Mouse (Mus musculus): ENCODE data around the gene Adgrv1. TPM values are rescaled to one million over a fixed set of nuclear protein-coding genes. Genes with fewer than 3 reads are reported as not detected.

Gene Adgrv1
- polyA plus RNA-seq, 1 experiment from 2014 or later: 5.6 TPM

DNA sequence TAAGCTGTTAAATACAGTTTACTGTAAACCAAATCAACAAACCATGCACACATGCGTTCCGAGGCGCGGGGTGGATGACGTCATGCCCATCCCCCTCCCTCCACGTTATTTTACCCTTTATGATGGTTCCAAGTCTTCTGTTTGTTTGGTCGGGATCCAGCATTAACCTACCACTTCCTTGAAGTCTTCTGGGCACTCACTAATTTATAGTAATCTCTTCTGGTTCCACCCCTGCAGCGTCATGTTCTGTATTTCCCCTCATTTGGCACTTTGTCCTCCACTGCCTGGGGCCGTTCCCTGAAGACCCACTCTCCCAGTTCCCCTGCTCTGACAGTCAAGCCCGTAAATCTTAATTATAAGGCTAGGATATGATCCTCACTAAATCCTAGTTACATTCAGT is 497.0 kb downstream of the Adgrv1 start:
- no peak for ATAC-seq
- H3K27me3 ChIP-seq (replicated peaks; ENCODE audit: control insufficient read depth, insufficient read depth, low read length): no peaks in the 10 kb centered on the region
- 79% methylated on average over 10 of the region's 10 CpGs for WGBS
- no peak overlapping the region for H3K4me2 ChIP-seq (ENCODE audit: low read length)
- no peaks in the 10 kb centered on the region for H3K4me1 ChIP-seq (ENCODE audit: control insufficient read depth, insufficient read depth, low read depth, low read length)
- no peak overlapping the region for H3K9ac ChIP-seq (ENCODE audit: low read depth, low read length)
- H3K27ac ChIP-seq (ENCODE audit: low read depth, low read length): no peak overlapping the region
- no peak overlapping the region for H3K4me3 ChIP-seq (ENCODE audit: low read length)
- no peaks in the 10 kb centered on the region for H3K9me3 ChIP-seq (ENCODE audit: control insufficient read depth, low read length)
- H3K36me3 ChIP-seq (ENCODE audit: control insufficient read depth, insufficient read depth, low read length): no peaks in the 10 kb centered on the region

DNA sequence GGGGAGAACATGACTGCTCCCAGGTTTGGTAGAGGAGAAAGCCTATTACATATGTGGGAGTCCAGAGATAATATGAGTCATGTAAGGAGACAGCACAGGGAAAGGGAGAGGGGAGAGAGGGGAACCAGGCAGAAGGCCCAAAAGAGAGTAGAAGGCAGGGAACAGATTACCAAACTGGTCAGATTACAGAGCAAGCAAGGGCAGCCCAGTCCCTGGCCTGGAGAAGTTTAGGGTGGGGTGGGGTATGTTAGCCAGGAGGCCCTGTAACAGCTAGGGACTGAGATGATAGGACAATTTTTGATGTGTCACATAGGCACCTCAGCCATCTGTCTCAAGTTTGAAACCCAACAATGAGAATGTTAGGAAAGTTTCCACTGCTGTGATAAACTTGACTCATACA is 498.5 kb downstream of the Adgrv1 start:
- Histone ChIP-seq H3K4me3 (ENCODE audit: low read length) (no peak overlapping the region), H3K9me3 (ENCODE audit: control insufficient read depth, low read length) (no peaks in the 10 kb centered on the region), H3K27me3 (replicated peaks; ENCODE audit: control insufficient read depth, insufficient read depth, low read length) (no peaks in the 10 kb centered on the region), H3K4me1 (ENCODE audit: control insufficient read depth, insufficient read depth, low read depth, low read length) (no peaks in the 10 kb centered on the region), H3K36me3 (ENCODE audit: control insufficient read depth, insufficient read depth, low read length) (no peaks in the 10 kb centered on the region), H3K9ac (ENCODE audit: low read depth, low read length) (no peak overlapping the region), H3K27ac (ENCODE audit: low read depth, low read length) (no peak overlapping the region), H3K4me2 (ENCODE audit: low read length) (no peak overlapping the region)
- no peak for ATAC-seq

DNA sequence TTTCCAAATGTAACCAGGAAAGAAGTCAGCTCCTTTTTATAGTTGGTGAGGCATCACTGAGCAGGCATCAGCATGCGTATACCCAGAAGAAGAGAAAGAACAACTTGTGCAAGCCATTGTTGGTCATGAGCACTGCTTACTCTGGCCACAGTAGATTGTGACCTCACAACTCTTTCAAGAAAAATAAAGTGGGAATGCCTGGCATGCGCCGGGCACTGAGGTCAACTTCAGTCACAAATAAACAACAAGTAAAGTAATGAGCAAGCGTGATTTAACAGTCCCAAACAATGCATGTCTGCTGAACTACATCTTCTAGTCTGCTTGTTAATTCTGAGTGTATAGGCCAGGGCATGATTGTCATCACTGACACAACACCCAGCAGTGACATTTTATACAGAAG is 499.6 kb downstream of the Adgrv1 start:
- WGBS: 65% methylated on average over 4 of the region's 4 CpGs
- Histone ChIP-seq H3K27ac (ENCODE audit: low read depth, low read length) (no peak overlapping the region), H3K4me3 (ENCODE audit: low read length) (no peak overlapping the region), H3K9me3 (ENCODE audit: control insufficient read depth, low read length) (no peaks in the 10 kb centered on the region), H3K4me2 (ENCODE audit: low read length) (no peak overlapping the region), H3K27me3 (replicated peaks; ENCODE audit: control insufficient read depth, insufficient read depth, low read length) (no peaks in the 10 kb centered on the region), H3K4me1 (ENCODE audit: control insufficient read depth, insufficient read depth, low read depth, low read length) (no peaks in the 10 kb centered on the region), H3K9ac (ENCODE audit: low read depth, low read length) (no peak overlapping the region), H3K36me3 (ENCODE audit: control insufficient read depth, insufficient read depth, low read length) (no peaks in the 10 kb centered on the region)
- ATAC-seq: no peak

DNA sequence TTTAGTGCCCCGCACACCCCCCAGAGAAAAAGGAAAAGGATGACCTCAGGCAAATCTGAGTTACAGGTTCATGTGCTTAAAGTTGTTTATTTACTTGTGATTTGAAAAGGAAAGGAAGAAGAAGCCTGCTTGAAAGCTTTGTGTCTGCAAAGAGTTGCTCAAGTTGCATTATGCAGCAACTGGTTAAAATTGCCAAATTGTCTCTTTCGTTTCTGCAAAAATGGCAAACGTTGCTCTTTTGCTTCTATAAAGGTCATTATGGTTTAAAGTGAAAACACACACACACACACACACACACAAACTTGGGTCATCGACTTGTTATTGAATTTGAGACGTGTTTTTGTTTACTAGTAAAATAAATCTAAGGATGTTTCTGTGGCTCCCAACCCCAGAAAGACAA is 500.3 kb downstream of the Adgrv1 start:
- ATAC-seq: no peak

DNA sequence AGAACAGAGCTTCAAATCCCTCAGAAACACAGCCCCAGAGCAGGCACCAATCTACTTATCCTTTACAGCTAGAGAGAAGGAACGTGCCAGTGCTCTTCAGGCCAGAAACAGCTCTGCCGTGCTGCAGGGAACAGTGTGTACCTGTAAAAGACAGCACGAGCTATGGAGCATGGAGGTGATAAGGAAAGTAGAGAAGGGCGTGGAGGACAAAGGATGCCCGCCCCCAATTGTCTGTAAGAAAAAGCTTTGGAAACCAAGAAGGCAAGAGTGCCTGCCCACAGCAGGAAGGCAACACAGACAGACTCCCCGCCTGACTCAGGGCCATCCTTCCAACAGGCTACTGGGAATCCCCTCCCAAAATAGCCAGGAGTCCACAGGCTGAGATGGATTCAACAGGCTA is 501.1 kb downstream of the Adgrv1 start:
- Histone ChIP-seq H3K4me2 (ENCODE audit: low read length) (no peak overlapping the region), H3K9ac (ENCODE audit: low read depth, low read length) (no peak overlapping the region), H3K9me3 (ENCODE audit: control insufficient read depth, low read length) (no peaks in the 10 kb centered on the region), H3K27me3 (replicated peaks; ENCODE audit: control insufficient read depth, insufficient read depth, low read length) (no peaks in the 10 kb centered on the region), H3K4me1 (ENCODE audit: control insufficient read depth, insufficient read depth, low read depth, low read length) (no peaks in the 10 kb centered on the region), H3K27ac (ENCODE audit: low read depth, low read length) (no peak overlapping the region), H3K36me3 (ENCODE audit: control insufficient read depth, insufficient read depth, low read length) (no peaks in the 10 kb centered on the region), H3K4me3 (ENCODE audit: low read length) (no peak overlapping the region)
- 23% methylated on average over 6 of the region's 6 CpGs for WGBS
- ATAC-seq: no peak

More for the DNA sequence above, 500.3 kb downstream of the Adgrv1 start:
- H3K9me3 ChIP-seq (ENCODE audit: control insufficient read depth, low read length): no peaks in the 10 kb centered on the region
- no peak overlapping the region for H3K4me3 ChIP-seq (ENCODE audit: low read length)
- no peak overlapping the region for H3K9ac ChIP-seq (ENCODE audit: low read depth, low read length)
- H3K27ac ChIP-seq (ENCODE audit: low read depth, low read length): no peak overlapping the region
- H3K27me3 ChIP-seq (replicated peaks; ENCODE audit: control insufficient read depth, insufficient read depth, low read length): no peaks in the 10 kb centered on the region
- 68% methylated on average over 5 of the region's 5 CpGs for WGBS
- H3K36me3 ChIP-seq (ENCODE audit: control insufficient read depth, insufficient read depth, low read length): no peaks in the 10 kb centered on the region
- no peak overlapping the region for H3K4me2 ChIP-seq (ENCODE audit: low read length)
- no peaks in the 10 kb centered on the region for H3K4me1 ChIP-seq (ENCODE audit: control insufficient read depth, insufficient read depth, low read depth, low read length)

DNA sequence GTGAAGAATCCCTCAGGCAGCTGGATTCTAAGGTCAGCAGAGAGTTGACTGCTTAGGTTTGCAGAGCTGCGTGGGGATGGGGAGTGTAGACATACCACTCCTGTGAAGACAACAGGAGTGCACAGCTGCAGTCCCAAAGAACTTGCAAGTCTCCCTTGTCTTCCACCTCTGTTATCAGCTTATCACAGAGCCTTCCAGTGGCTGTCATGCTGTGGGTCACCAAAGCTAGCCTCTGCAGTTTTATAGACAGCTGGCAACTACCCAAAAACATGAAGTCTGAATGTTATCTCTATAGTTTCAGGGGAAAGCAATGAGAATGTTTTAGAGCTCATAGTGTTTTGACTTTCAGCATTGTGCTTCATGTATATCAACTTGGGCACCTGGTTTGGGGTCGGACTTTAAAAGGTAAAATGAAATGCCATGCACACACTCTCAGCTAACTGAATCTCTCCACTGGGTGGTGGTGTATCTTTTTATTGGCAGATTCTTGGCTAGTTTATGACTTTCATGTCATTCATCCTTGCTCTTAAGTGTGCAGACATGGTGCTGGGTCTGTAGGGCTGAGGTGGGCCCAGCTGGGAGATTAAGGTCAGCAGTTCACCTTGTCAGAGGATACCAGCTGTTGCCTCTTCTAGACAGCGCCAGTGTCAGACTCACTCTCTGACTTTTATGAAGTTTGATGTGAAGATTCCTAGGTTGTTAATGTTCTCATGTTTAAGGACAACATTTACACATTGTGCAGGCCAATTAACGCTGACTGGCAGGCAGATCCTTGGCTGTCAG is 502.0 kb downstream of the Adgrv1 start:
- 78% methylated on average over 4 of the region's 4 CpGs for WGBS
- no peak overlapping the region for H3K4me2 ChIP-seq (ENCODE audit: low read length)

DNA sequence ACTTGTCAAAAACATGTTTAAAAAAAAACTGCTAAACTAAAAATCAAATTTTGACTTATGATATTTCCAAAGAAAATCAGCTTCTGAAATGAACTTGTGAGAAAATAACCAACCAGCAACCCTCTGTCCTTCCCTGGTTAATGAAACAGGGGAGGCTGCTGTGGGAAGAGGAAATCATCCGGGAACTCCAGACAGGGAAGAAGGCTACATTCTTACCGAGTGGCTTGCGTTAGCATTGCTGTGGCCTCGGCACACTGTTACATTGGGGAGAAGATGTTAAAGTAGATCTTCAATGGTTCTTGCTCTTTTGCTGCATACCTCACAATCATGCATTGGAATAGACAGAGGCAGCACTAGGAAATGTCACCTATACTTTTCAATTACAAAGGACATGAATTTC is 507.1 kb downstream of the Adgrv1 start:
- 84% methylated on average over 4 of the region's 4 CpGs for WGBS
- Histone ChIP-seq H3K4me3 (ENCODE audit: low read length) (no peak overlapping the region), H3K9ac (ENCODE audit: low read depth, low read length) (no peak overlapping the region), H3K36me3 (ENCODE audit: control insufficient read depth, insufficient read depth, low read length) (no peaks in the 10 kb centered on the region), H3K4me1 (ENCODE audit: control insufficient read depth, insufficient read depth, low read depth, low read length) (no peaks in the 10 kb centered on the region), H3K27me3 (replicated peaks; ENCODE audit: control insufficient read depth, insufficient read depth, low read length) (no peaks in the 10 kb centered on the region), H3K27ac (ENCODE audit: low read depth, low read length) (no peak overlapping the region), H3K9me3 (ENCODE audit: control insufficient read depth, low read length) (no peaks in the 10 kb centered on the region), H3K4me2 (ENCODE audit: low read length) (no peak overlapping the region)
- ATAC-seq: no peak

More for the DNA sequence above, 502.0 kb downstream of the Adgrv1 start:
- H3K4me1 ChIP-seq (ENCODE audit: control insufficient read depth, insufficient read depth, low read depth, low read length): no peaks in the 10 kb centered on the region
- H3K9ac ChIP-seq (ENCODE audit: low read depth, low read length): no peak overlapping the region
- H3K9me3 ChIP-seq (ENCODE audit: control insufficient read depth, low read length): no peaks in the 10 kb centered on the region
- H3K27me3 ChIP-seq (replicated peaks; ENCODE audit: control insufficient read depth, insufficient read depth, low read length): no peaks in the 10 kb centered on the region
- H3K27ac ChIP-seq (ENCODE audit: low read depth, low read length): no peak overlapping the region
- no peak overlapping the region for H3K4me3 ChIP-seq (ENCODE audit: low read length)
- ATAC-seq: no peak
- H3K36me3 ChIP-seq (ENCODE audit: control insufficient read depth, insufficient read depth, low read length): no peaks in the 10 kb centered on the region

DNA sequence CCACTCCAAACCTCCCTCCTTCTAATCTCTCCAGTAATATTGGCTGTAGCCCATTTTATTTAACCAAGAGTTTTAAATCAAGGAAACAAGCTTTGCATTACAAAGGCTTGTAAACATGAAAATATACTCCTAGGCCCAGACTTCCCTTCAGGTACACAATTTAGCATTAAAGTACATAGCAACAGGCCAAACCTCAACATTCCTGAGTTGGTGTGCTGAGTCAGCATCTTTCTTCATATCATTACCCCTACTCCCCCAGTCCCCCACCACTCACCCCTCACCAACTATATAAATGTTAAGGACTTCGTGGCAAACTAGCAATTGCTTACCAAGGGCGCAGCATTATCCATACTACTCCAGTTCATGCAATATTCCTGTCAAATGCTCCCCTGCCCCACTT is 510.7 kb downstream of the Adgrv1 start:
- no peak for ATAC-seq
- 93% methylated on average over 2 of the region's 2 CpGs for WGBS
- H3K9me3 ChIP-seq (ENCODE audit: control insufficient read depth, low read length): no peaks in the 10 kb centered on the region
- H3K9ac ChIP-seq (ENCODE audit: low read depth, low read length): no peak overlapping the region
- H3K27me3 ChIP-seq (replicated peaks; ENCODE audit: control insufficient read depth, insufficient read depth, low read length): no peaks in the 10 kb centered on the region
- no peaks in the 10 kb centered on the region for H3K4me1 ChIP-seq (ENCODE audit: control insufficient read depth, insufficient read depth, low read depth, low read length)
- no peak overlapping the region for H3K27ac ChIP-seq (ENCODE audit: low read depth, low read length)
- no peak overlapping the region for H3K4me3 ChIP-seq (ENCODE audit: low read length)
- no peaks in the 10 kb centered on the region for H3K36me3 ChIP-seq (ENCODE audit: control insufficient read depth, insufficient read depth, low read length)
- no peak overlapping the region for H3K4me2 ChIP-seq (ENCODE audit: low read length)

DNA sequence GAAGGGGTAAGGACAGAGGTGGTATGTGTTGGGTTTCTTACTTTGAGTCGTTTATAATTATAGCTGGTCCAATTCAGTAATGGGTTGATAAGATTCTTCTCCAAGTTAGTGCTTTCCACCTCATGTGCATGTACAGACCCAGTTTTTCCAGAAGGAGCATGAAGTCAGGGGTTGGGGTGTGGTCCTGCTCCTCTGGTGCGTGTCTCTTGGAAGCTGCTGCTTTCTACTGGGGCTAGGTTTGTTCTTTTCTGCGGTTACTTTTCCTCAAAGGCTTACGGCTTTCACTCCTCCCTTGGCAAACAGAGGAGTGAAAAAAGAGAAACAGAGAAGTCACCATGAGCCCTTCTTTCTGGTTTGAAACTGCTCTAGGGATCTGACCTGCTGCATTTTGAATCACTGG is 522.5 kb downstream of the Adgrv1 start:
- Histone ChIP-seq H3K4me2 (ENCODE audit: low read length) (no peak overlapping the region), H3K9ac (ENCODE audit: low read depth, low read length) (no peak overlapping the region), H3K9me3 (ENCODE audit: control insufficient read depth, low read length) (no peaks in the 10 kb centered on the region), H3K27me3 (replicated peaks; ENCODE audit: control insufficient read depth, insufficient read depth, low read length) (no peaks in the 10 kb centered on the region), H3K4me3 (ENCODE audit: low read length) (no peak overlapping the region), H3K36me3 (ENCODE audit: control insufficient read depth, insufficient read depth, low read length) (no peaks in the 10 kb centered on the region), H3K27ac (ENCODE audit: low read depth, low read length) (no peak overlapping the region), H3K4me1 (ENCODE audit: control insufficient read depth, insufficient read depth, low read depth, low read length) (no peaks in the 10 kb centered on the region)
- 89% methylated on average over 4 of the region's 4 CpGs for WGBS
- no peak for ATAC-seq
